Mouse (Mus musculus) monocyte, adult 5-6 weeks (primary cell): ENCODE measurements around the gene Cd70. TPM values are rescaled to one million over a fixed set of nuclear protein-coding genes. Genes with fewer than 3 reads are reported as not detected.

Experiments
- ATAC-seq: fragments of 153-309, 156-312 bp; replicated peaks from 2 replicates; pipeline ENCODE4 v1.8.0; 2017; ENCODE audit warnings: mild to moderate bottlenecking; ENCODE audit not compliant: low TSS enrichment, insufficient number of reproducible peaks, severe bottlenecking, poor library complexity, low FRiP score
- total RNA-seq: library from RNA; stranded (forward); fragments of 200-1000, 200-491, 200-594 nt; gene quantifications from 3 replicates; pipeline ENCODE4 v1.2.3, GENCODE M21; 2017

Cd70 gene
- total RNA-seq, result not detected in 3 replicates

DNA sequence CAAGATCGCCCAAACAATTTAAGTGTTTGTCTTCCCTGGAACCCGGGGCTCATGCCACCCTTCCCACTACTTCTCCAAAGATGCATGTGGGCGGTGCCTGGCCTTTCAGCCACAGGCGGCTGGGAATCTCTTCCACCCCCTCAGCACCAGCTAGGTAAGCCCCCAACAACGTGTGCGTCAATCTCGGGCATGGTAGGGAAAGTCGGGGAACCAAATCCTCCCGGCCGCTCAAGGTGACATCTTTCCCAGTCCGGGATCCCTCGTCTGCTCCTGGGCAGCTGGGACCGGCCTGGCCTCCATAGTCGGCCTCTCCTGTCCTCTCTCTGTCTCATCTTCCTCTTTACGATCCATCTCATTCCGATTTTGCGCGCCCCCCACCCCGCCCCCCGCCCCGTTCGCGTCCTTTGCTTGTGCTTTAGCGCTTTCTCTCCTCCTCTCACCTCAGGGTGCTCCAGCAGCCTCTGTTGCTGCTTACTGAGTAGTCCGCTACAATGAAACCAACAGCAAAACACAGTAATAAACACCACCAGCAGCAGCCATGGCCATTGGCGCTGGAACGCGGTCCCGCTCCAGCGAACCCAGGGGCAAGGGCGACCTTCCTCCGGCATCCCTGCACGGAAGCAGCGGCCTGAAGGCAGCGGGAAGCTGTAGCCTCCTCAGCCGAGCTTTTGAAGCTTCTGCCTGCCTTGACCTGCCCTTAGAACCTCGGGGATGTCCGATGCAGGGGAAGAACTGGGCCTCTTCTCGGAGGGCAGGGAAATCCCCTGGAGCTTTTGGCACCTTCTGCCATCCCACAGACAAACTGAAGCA is at the start of gene Cd70:
Gene Cd70, minus strand, starts transcription at position 784 of the 810 bp plus-strand sequence.
- ATAC-seq, result no peak

DNA sequence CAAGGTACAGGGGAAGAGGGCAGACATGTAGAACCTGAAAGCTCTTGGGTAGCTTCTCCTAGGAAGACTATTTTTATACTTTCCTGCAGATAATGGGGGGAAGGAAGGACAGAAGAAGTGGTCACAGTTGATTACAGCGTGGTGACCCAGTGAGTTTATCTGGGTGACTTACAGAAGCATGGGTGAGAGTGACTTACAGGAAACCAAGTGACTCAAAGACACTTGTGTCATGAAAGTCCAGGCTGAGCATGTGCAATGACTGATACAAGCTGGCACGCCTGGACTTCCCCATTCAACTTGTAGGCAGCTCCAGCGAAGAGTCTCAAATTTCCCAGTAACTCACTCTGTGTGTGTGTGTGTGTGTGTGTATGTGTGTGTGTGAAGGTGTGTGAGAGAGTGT is 48.7 kb upstream of the Cd70 start:
- peak; percentile 50; the same call in 1 of the 2 replicates for ATAC-seq

DNA sequence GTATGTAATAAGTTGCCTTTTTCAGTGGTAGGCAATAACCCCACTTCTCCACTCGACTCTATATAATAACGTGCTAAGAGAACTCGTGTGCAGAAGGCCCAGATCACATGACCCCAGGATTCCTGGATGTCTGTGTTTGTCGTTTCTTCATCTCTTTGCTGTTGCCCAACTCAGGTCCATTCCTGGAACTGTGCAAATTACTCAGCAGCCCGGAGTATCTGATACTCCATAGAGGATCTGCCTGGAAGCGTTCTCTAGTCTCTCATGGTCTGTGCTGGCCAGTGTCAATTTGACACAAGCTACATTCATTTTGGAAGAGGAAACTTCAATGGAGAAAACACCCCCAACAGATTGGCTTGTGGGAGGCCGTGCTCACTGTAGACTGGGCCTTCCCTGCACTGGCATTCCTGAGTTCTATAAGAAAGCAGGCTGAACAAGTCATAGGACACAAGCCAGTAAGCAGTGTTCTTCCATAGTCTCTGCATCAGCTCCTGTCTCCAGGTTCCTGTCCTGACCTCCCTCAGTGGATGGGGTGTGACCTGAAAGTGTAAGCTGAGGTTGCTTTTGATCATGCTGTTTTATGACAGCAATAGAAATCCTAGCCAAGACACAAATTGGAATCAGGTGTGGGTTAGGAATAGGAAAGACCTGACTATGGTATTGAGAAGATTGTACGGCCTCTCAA is 45.9 kb upstream of the Cd70 start:
- ATAC-seq, result no peak

DNA sequence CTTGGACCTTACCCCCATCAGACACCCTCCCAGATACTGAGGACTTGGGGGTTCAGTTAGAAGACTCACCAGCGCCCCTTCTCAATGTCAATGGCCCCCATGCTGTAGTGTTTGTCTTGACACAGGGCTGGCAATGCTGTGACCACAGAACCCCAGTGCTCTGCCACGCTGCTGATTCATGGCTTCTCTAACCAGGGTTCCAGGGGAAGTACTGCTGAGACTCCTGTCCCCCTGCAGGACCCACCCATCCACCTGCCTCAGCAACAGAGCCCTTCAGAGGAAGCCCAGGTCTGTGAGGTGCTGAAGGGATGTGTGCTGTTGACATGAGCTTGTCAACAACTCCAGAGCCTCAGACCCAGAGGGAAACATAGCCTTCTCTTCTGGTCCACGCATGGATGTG is 45.2 kb upstream of the Cd70 start:
- ATAC-seq, result no peak

DNA sequence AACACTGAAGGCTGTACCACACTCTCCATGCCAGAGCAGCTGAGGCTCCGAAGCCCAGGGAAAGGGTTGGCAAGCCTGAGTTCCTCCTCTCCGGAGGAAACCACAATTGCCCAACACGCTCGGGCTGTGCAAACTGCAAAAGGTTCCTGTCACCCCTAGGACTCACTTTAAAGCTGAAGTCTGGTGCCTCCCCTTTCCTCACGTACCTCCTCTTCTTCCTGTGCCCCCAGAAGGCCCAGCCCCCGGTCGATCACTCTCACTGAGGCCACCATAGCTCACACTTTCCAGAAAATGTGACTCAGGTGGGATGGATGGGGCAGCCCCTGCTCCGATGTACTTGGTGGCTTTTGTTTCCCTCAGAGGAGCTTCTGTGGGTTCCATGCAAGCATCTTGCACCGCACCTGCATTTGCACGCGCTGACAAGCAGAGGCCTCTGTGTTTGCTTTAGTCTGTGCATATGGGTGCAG is 44.5 kb upstream of the Cd70 start, which contains the start of gene Tnfsf14:
Gene Tnfsf14, minus strand, starts transcription at position 137 of the 467 bp plus-strand sequence.
- ATAC-seq, result peak; percentile 70

DNA sequence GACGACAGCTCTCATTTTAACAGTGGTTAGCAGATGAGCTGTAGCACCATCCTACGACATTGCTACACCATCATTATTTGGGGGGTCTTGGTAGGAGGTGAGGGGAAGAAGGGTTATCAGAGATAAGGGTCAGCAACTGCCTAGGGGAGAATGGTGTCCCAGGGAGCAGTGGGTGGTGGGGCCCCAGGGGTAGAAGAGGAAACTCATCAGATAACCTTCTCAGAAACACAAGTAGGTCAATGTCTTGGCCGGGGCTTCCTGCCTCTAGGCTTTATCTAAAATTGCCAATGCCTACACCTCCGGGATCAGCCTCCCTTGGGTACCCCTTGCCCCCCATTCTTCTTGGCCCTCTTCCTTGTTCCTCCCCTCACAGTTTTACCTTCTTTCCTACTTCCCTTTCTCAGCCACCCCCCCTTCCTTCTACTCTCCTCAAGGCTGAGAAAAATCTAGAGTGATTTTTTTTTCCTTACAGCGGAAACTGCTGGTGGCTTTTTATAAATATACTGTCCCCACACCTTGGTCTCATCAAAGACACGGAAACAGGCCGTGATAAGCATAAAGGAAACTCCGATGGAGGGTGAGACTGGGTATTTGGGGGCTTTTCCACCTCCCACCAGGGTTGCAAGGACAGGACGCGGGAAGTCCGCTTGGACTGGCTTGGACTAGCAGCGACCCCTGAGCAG is 39.1 kb upstream of the Cd70 start:
- ATAC-seq, result no peak

DNA sequence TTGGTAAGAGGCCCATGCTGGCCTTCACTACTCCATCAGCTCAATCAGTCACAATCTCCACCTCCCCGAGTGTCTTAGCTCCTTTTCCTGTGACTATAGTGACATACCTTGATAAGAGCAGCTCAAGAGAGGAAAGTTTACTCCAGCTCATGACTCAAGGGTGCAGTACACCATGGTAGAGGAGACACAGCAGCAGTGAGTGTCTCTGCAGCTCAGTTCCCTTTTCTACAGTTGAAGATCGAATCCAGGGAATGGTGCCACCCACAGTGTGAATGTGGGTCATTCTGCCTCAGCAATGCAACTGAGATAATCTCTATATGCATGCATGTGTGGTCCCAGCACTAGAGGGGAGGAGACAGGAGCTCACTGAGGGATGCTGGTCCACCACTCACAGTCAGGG is 36.1 kb upstream of the Cd70 start:
- ATAC-seq, result no peak

DNA sequence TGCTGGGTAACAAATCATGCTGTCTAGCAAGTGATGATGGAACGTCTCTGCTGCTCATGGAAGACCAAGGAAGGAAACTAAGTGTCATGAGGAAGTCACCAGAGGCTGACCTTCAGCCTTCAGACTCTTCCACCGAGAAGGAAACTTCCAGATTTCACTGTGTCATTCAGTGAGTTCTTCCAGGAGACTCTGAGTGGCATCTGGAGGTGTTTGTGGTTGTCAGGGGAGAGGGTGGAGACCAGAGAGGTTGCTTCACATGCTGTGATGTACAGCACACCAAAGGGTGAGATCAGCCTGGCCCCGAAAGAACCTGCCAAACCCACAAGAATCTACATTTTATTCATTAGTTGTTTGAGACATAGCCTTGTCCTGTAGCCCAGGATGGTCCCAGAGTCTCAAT is 33.3 kb upstream of the Cd70 start:
- no peak for ATAC-seq

DNA sequence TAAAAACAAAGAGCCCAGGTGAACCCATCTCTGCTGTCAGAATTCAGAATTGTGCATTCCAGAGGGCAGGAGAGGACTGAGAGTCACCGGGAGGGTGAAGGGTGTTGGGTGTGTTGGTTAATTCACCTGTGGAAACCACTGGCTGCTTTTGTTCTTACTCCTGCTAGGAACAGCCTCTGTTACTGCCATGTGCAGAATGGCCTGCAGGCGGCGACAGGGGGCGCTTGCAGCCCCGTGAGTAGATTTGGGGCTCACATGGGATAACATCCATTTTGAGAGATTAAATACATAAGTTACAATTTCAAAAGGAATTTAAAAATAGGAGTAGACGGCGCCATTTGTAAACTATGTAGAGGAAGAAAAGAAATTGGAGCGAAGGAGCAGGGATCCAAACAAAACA is 30.8 kb upstream of the Cd70 start:
- no peak; the same call in 1 of the 2 replicates for ATAC-seq

DNA sequence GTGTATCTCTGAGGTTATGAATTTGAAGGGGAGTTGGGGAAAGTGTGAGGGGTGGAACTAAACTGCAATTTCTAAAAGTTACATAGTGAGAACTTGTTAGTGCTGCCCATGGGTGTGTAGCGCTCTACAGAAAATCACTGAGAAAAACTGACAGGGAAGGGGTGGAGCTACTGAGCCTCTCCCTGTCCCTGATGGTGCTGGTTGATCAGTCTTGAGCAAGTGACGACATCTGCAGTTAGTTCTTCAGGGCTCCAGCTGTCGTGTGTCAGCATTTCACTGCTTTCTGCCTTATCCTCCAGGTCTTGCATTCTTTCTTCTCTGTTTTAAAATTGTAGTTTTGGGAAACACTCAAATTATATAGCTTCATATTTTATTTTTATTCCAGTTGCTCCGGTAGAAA is 23.8 kb upstream of the Cd70 start:
- no peak for ATAC-seq

DNA sequence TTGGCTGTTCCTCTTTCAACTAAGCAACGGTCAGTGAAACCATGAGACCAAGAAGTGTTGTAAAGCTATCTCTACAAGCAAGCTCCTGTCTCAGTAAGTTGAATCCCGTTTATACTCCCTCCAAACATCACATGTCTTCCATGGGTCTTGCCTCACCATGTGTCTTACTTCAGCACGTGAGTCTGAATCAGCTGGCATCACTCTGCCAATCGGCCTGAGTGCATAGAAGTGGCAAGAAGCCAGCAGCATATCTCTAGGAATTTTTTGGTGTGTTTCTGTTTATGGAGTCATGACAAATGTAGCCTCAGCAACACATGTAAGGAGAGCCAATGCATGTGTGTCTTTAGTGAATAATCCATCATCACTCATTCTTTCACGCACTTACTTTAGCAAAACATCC is 22.8 kb upstream of the Cd70 start:
- ATAC-seq, result no peak

DNA sequence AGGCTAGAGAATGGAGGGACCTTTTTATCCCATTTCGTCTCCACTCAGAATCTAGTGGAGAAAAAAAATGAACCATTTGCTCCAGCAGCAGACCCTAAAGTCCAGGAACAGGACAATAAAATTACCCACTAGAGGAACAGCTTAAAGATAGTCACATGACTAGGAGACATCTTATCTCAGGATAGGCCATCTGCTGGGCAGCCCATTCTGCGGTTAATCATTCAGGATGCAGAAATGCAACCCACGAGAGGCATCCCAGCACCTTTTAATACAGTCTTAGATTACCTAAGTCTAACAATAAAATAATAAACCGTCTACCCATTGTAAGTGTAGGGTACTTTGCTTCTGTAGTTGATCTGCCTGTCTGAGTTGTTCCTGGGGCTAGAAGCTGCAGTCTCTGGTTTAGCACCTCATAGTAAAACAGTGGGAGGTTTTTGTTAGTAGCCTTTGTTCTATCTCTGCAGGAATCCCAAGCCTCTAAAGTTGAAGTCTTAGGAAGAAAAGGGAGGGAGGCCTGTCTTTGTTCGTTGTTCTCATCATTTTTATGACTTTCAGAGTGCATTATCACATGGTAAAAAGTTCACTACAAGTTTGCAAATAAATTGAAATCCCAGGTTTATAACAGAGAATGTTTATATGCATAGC is 21.2 kb upstream of the Cd70 start:
- no peak for ATAC-seq

DNA sequence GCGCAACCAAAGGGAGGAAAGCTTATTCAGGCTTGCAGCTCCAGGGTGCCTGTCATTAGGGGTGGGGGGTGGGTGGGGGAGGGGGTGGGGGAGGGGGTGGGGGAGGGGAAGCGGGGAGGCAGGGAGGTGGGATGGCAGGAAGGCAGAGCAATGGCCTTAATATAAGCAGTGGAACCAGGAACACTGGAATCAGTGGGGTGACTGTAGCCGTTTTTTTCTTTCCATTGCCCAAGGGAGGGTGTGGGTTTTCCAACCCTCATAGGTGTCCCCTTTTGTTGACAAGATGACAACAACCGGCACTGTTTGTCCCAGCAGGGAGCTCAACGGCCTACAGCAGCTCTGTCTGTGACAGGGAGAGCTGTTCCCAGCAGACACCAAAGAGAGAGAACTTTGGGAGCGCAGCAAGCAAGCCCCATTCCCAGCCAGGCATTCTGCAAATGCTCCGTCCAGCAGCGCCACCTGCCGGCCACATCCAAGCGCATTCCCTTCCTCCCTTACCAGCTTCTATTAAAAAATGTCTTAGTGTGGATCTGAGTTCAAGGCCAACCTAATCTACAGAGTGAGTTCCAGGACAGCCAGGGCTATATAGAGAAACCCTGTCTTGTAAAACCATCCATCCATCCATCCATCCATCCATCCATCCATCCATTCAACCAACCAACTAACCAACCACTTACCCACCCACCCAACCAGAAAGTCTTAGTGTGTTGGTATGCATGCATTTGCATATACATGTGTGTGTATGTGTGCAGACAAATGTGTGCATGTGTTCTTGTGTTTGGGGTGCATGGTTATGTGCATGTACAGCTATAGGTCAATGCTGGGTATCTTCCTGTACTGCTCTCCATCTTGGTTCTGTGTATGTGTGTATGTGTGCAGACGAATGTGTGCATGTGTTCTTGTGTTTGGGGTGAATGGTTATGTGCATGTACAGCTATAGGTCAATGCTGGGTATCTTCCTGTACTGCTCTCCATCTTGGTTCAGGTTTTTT is 17.5 kb upstream of the Cd70 start:
- ATAC-seq, result peak; percentile 80

DNA sequence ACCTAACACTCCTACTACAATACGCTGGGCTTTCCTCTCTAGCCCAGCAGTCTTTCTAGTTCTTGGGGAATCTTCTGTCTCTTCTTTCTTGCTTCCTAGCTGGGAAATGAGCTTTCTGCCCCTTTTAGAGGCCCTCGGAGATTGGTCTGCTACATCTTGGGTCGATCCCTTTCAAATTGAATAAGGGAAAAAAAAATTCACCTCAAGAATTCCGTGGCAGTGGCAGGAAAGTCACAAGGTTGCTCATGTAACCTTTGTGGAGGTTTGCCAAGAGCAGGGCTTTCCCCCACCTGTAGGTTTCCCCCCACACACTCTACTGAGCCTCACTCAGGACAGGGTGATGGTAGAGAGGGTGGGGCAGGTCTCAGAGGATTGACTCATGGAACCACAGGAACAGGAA is 4.2 kb upstream of the Cd70 start:
- no peak for ATAC-seq

DNA sequence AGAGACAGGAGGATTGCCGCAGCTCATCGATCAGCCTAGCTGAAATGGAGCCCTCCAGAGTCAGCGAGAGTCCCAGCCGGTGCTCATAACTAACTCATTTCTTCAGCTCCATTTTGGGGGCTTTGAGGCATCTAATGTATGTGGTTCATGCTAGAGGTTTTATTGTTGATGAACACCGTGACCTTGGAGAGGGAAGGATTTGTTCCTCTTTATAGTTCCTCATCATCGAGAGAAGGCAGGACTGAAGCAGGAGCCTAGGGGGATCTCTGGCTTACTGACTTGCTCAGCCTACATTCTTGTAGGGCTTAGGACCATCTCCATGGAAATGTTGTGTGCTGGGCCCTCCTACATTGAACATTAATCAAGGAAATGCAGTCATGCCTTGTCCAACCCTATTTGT is 3.4 kb upstream of the Cd70 start:
- ATAC-seq, result no peak; the same call in 1 of the 2 replicates

DNA sequence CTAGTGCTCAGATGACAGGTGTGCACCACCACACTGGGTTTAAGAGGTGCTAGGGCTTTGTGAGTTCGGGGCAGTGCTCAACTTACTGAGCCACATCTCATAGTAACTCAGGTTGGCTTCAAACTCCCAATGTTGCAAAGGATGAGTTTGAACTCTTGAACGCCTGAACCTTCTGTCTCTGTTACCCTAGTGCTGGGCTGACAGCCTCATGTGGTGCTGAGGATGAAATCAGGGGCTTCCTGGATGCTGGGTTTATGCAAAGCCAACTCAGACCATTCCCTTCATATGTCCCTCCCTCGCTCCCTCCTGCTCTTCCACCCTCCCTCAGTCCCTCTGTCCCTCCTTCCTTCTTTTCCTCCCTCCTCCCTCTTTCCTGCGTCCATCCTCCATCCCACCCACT is 1.2 kb downstream of the Cd70 start:
- no peak for ATAC-seq

DNA sequence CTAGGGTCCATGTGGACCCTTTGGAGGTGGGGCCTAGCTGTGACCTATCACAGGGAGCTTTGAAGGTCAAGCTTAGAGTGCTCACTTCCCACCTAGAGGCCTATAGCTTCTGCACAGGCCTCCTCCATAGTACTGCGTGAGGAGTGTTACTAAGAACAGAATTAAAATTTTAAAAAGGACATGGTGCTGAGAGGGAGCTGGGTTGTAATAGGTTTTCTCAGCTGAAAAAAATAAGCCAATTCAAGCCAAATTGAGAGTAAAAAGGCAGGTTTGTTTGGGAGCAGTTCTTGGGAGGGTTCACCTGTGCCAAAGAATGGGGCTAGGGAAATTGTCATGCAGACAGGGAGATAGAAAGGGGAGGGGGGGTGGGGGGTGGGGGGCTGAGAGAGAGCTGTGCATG is 4.5 kb downstream of the Cd70 start:
- no peak for ATAC-seq

DNA sequence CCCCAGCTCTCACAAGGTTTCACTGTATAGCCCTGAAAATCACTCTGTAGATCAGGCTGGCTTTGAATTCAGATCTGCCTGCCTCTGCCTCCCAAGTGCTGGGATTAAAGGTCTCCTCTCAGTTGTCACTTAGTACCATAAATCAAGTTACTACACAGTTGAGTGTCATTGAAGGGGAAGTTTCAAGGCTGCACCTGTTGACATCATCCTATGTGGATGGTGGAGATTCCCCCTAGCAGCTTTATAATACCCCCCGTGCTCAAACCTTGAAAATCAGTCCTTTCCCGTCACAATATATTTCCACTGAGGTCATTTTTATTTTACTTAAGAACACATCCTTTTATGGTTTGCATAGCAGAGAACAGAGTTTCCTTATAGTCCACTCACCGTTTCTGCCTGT is 5.9 kb downstream of the Cd70 start:
- no peak for ATAC-seq
